Mouse (Mus musculus): Measurements from ENCODE around the gene Tppp2. TPM values are rescaled to one million over a fixed set of nuclear protein-coding genes. Genes with fewer than 3 reads are reported as not detected.

Gene Tppp2
- polyA plus RNA-seq (2017; shearing (Covaris generic)) = not detected

GRCm38 (mm10) chr14:51918125-51918524 is at the start of gene Tppp2:
TSS of gene Tppp2 (plus strand) at chr14:51918425.

GRCm38 (mm10) chr14:51884598-51885331 is 33.5 kb upstream of the Tppp2 start, which contains the start of gene Mettl17:
TSS of gene Mettl17 (plus strand) at chr14:51884842.

GRCm38 (mm10) chr14:51892191-51892939 is 25.9 kb upstream of the Tppp2 start, which contains the start of gene Slc39a2:
TSS of gene Slc39a2 (plus strand) at chr14:51892889.

GRCm38 (mm10) chr14:51913960-51914762 is 4.1 kb upstream of the Tppp2 start, which contains the start of gene Ndrg2:
TSS of gene Ndrg2 (minus strand) at chr14:51914158.

GRCm38 (mm10) chr14:51922571-51922865 is 4.3 kb downstream of the Tppp2 start, which contains the start of gene Rnase13:
TSS of gene Rnase13 (minus strand) at chr14:51922773.

Other genes starting within 250 kb of the Tppp2 start
- not detected for gene Gm17079, start 223.0 kb upstream of the Tppp2 start, polyA plus RNA-seq (2017; shearing (Covaris generic))
- not detected for gene Gm5800, start 201.2 kb upstream of the Tppp2 start, polyA plus RNA-seq (2017; shearing (Covaris generic))
- not detected for gene Ang4, start 144.8 kb upstream of the Tppp2 start, polyA plus RNA-seq (2017; shearing (Covaris generic))
- not detected for gene AY358078, start 118.4 kb upstream of the Tppp2 start, polyA plus RNA-seq (2017; shearing (Covaris generic))
- gene Ear6, start 64.7 kb upstream of the Tppp2 start, polyA plus RNA-seq (2017; shearing (Covaris generic)) = not detected
- gene Mettl17, start 33.6 kb upstream of the Tppp2 start, polyA plus RNA-seq (2017; shearing (Covaris generic)) = 50.9 TPM
- 0.29 TPM for gene Slc39a2, start 25.5 kb upstream of the Tppp2 start, polyA plus RNA-seq (2017; shearing (Covaris generic))
- 29.5 TPM for gene Ndrg2, start 4.3 kb upstream of the Tppp2 start, polyA plus RNA-seq (2017; shearing (Covaris generic))
- gene Rnase13, start 4.3 kb downstream of the Tppp2 start, polyA plus RNA-seq (2017; shearing (Covaris generic)) = not detected
- gene Arhgef40, start 66.3 kb downstream of the Tppp2 start, polyA plus RNA-seq (2017; shearing (Covaris generic)) = 0.21 TPM
- not detected for gene Tmem253, start 97.2 kb downstream of the Tppp2 start, polyA plus RNA-seq (2017; shearing (Covaris generic))
- gene Zfp219, start 102.3 kb downstream of the Tppp2 start, polyA plus RNA-seq (2017; shearing (Covaris generic)) = 16.4 TPM
- gene Olfr221, start 124.0 kb downstream of the Tppp2 start, polyA plus RNA-seq (2017; shearing (Covaris generic)) = not detected
- 468 TPM for gene Hnrnpc, start 185.6 kb downstream of the Tppp2 start, polyA plus RNA-seq (2017; shearing (Covaris generic))
- gene Rpgrip1, start 192.3 kb downstream of the Tppp2 start, polyA plus RNA-seq (2017; shearing (Covaris generic)) = 5.3 TPM